ENCODE assay signal across 22 mouse cellular contexts in genomic region chr12:33033221-33033620, GRCm38 (mm10). TPM values are rescaled to one million over a fixed set of nuclear protein-coding genes. Genes with fewer than 3 reads are reported as not detected.
DNase-seq lines count a peak whose midpoint lies in the region; ATAC-seq and TF ChIP-seq lines count a peak whose summit lies in the region.
"Had no signal": no experiment of that assay in that cellular context is flagged by ENCODE, and none has a peak within 500 bp of the region (broad histone marks: within the 10 kb centered on the region; RNA-seq: fewer than 3 reads in every experiment).

No protein-coding gene starts in this region.

- H3K27me3 ChIP-seq in kidney, embryonic 14.5 days (ENCODE audit: control insufficient read depth, insufficient read depth, low read length), result peaks cover 5% of the 10 kb centered on the region; the same call in 1 of the 2 replicates
- H3K27me3 ChIP-seq in kidney, adult 2 months (replicated peaks; ENCODE audit: control insufficient read depth, insufficient read depth, low read length), result no peaks in the 10 kb centered on the region
- H3K27me3 ChIP-seq: intestine, embryonic 15.5 days; Patski had no signal

- no peak for TF ChIP-seq CTCF in kidney, adult 2 months (conservative IDR thresholded peaks at IDR 0.05; ENCODE audit: insufficient read depth, insufficient read length, low read depth, low read length)

- TF ChIP-seq POLR2A in kidney, adult 2 months (IDR thresholded peaks at IDR 0.05; ENCODE audit: low read depth, low read length), result no peak

- H3K4me1 ChIP-seq in kidney, embryonic 14.5 days (ENCODE audit: control insufficient read depth, insufficient read depth, low read length), result peaks cover 15% of the 10 kb centered on the region; the same call in 1 of the 2 replicates
- 0 out of 2 replicates have a peak, but pooled peaks cover 3% of the 10 kb centered on the region for H3K4me1 ChIP-seq in kidney, adult 2 months (ENCODE audit: control insufficient read depth, insufficient read depth, low read length)

- no peaks in the 10 kb centered on the region for H3K36me3 ChIP-seq in kidney, embryonic 14.5 days (ENCODE audit: control insufficient read depth, insufficient read depth, low read length)
- no peaks in the 10 kb centered on the region for H3K36me3 ChIP-seq in kidney, adult 2 months (ENCODE audit: control insufficient read depth, insufficient read depth, low read length)
- H3K36me3 ChIP-seq: embryonic facial prominence, embryonic 10.5 days; forebrain, embryonic 10.5 days; heart, embryonic 12.5 days; intestine, embryonic 15.5 days had no signal

- DNase-seq in adrenal gland, adult 2 months, result peak; percentile 72
- no peak for DNase-seq in adrenal gland, postnatal 4 days (ENCODE audit: low spot score in 2 of 2)
- no peak for DNase-seq in kidney, adult 2 months
- DNase-seq in adipocyte (ENCODE audit: low spot score), result peak; percentile 67
- no peak for DNase-seq in neural tube, embryonic 10.5 days (ENCODE audit: extremely low spot score, low spot score)
- no peak for DNase-seq in ovary, adult 18-20 months (ENCODE audit: low spot score)
- DNase-seq: cerebellum, adult 2 months; cerebellum, postnatal 10 days; gastrocnemius, adult 2 months; gastrocnemius, postnatal 25 days had no signal

- no peak overlapping the region for H3K9ac ChIP-seq in kidney, embryonic 14.5 days (ENCODE audit: low read depth, low read length)
- H3K9ac ChIP-seq: heart, embryonic 12.5 days; intestine, embryonic 15.5 days had no signal

- H3K4me2 ChIP-seq in kidney, embryonic 14.5 days (replicated peaks; ENCODE audit: low read depth, low read length), result no peak overlapping the region
- H3K4me2 ChIP-seq: heart, embryonic 12.5 days; intestine, embryonic 15.5 days had no signal

- no peak overlapping the region for H3K27ac ChIP-seq in kidney, embryonic 14.5 days (ENCODE audit: low read depth, low read length)
- no peak overlapping the region for H3K27ac ChIP-seq in kidney, adult 2 months (ENCODE audit: insufficient read depth, low read depth, low read length)
- H3K27ac ChIP-seq: embryonic facial prominence, embryonic 10.5 days; forebrain, embryonic 10.5 days; gastrocnemius, adult 2 months; intestine, embryonic 15.5 days had no signal

- 6% methylated on average over 6 of the region's 6 CpGs for WGBS in kidney, embryonic 14.5 days
- 31% methylated on average over 6 of the region's 6 CpGs for WGBS in kidney, adult 2 months

- 0 out of 2 replicates have a peak, but pooled peaks have one; percentile 4 for ATAC-seq in kidney, embryonic 14.5 days (ENCODE audit: low FRiP score, low TSS enrichment)
- ATAC-seq: activated CD4-positive, CD25-positive, alpha-beta regulatory T cell, adult 4 months; forebrain, embryonic 14.5 days; intestine, embryonic 15.5 days; Patski had no signal

- H3K4me3 ChIP-seq in kidney, embryonic 14.5 days (ENCODE audit: low read length), result no peak overlapping the region
- H3K4me3 ChIP-seq in kidney, adult 2 months (ENCODE audit: insufficient read depth, low read depth, low read length), result no peak overlapping the region
- H3K4me3 ChIP-seq: embryonic facial prominence, embryonic 10.5 days; erythroblast, embryonic 14.5 days; forebrain, embryonic 10.5 days; gastrocnemius, adult 2 months; heart, embryonic 12.5 days; intestine, embryonic 15.5 days had no signal

- H3K9me3 ChIP-seq in kidney, embryonic 14.5 days (ENCODE audit: control insufficient read depth, low read length), result no peaks in the 10 kb centered on the region
- H3K9me3 ChIP-seq: embryonic facial prominence, embryonic 10.5 days; forebrain, embryonic 10.5 days; heart, embryonic 12.5 days; intestine, embryonic 15.5 days had no signal

RNA-seq across cellular contexts. Expression of gene Cdhr3, which starts 59.5 kb away (rescaled TPM):
- not detected for total RNA-seq in adrenal gland, adult 2 months (2021)
- polyA plus RNA-seq in adrenal gland, adult 2 months (2012; rRNA removed), result 0.06 TPM in 1 of 2 replicates, not detected in the other
- under 1 TPM in 1 of 2 experiments, not detected in 1; 0.56 TPM for total RNA-seq in adrenal gland, postnatal 4 days (2021)
- polyA plus RNA-seq in kidney, embryonic 14.5 days (2014; fragmentation: Nextera tagmentation; extraction: Ambion mirVana), result not detected in 2 replicates
- not detected in 2 replicates for polyA plus RNA-seq in kidney, adult 2 months (2012; rRNA removed)
- total RNA-seq: granulocyte monocyte progenitor cell, adult 5-6 weeks; MEL had no signal
- polyA plus RNA-seq: C2C12; embryonic facial prominence, embryonic 10.5 days; erythroblast, embryonic 14.5 days; forebrain, embryonic 10.5 days; intestine, embryonic 15.5 days; Patski had no signal

Comparison
In these comparisons a context has a peak if more than half of its experiments do, and no peak if none do; other contexts are left out.
1. DNase-seq: peak in adrenal gland, adult 2 months (single experiment) and adipocyte (single experiment); none in adrenal gland, postnatal 4 days (0 of 2), kidney, adult 2 months (single experiment), neural tube, embryonic 10.5 days (single experiment) and ovary, adult 18-20 months (single experiment).